Mouse (Mus musculus) hindbrain, embryonic 11.5 days (tissue): Measurements from ENCODE around the gene Chmp2a. TPM values are rescaled to one million over a fixed set of nuclear protein-coding genes. Genes with fewer than 3 reads are reported as not detected.

ENCODE experiments used
- ATAC-seq: fragments of 200-750 bp; cut with Nextera tagmentation; 2 replicates; pipeline ENCODE4 v1.8.0; 2017; ENCODE audit warnings: mild to moderate bottlenecking, moderate TSS enrichment, moderate library complexity; ENCODE audit not compliant: low FRiP score
- DNase-seq: peaks from one replicate; pipeline ENCODE4 v3.0.0-alpha.2; 2015; ENCODE audit warnings: low spot score
- H3K27ac ChIP-seq: fragments of 300-500 bp; sonication (generic); 2 replicates; pipeline ENCODE4 v1.5.1; 2014; ENCODE audit warnings: mild to moderate bottlenecking, low read depth, low read length
- H3K27me3 ChIP-seq: fragments of 300-500 bp; sonication (generic); 2 replicates; pipeline ENCODE4 v1.6.1; 2014; ENCODE audit warnings: mild to moderate bottlenecking, low read length, moderate library complexity, mixed read lengths; ENCODE audit not compliant: control insufficient read depth, insufficient read depth
- H3K36me3 ChIP-seq: fragments of 300-500 bp; sonication (generic); 2 replicates; pipeline ENCODE4 v1.6.1; 2014; ENCODE audit warnings: mild to moderate bottlenecking, low read length, moderate library complexity, mixed read lengths; ENCODE audit not compliant: control insufficient read depth, insufficient read depth
- H3K4me1 ChIP-seq: fragments of 300-500 bp; sonication (generic); replicated peaks from 2 replicates; pipeline ENCODE4 v1.6.1; 2014; ENCODE audit warnings: low read length, mixed read lengths; ENCODE audit not compliant: control insufficient read depth, insufficient read depth
- H3K4me2 ChIP-seq: fragments of 300-500 bp; sonication (generic); replicated peaks from 2 replicates; pipeline ENCODE4 v1.6.1; 2014; ENCODE audit warnings: mild to moderate bottlenecking, low read depth, low read length
- H3K4me3 ChIP-seq: fragments of 300-500 bp; sonication (generic); 2 replicates; pipeline ENCODE4 v1.5.1; 2014; ENCODE audit warnings: low read depth, low read length
- H3K9ac ChIP-seq: fragments of 300-500 bp; sonication (generic); 2 replicates; pipeline ENCODE4 v1.6.1; 2014; ENCODE audit warnings: low read depth, low read length
- H3K9me3 ChIP-seq: fragments of 300-500 bp; sonication (generic); 2 replicates; pipeline ENCODE4 v1.6.1; 2016; ENCODE audit warnings: low read length; ENCODE audit not compliant: control insufficient read depth
- WGBS: fragments of 180-500 bp; shearing (Covaris S2); extraction: QIAGEN DNeasy Blood & Tissue Kit; methylation state at CpG from one replicate; pipeline ENCODE4 v1.1.7; 2014; 5-methylcytosine and 5-hydroxymethylcytosine counted together
- polyA plus RNA-seq: library from polyadenylated mRNA; unstranded; fragments of >200 nt; fragmentation: Nextera tagmentation; extraction: Ambion mirVana; gene quantifications from 2 replicates; pipeline ENCODE4 v1.2.1, GENCODE M21; 2014

Chmp2a gene
- polyA plus RNA-seq, 1 experiment from 2014 or later, result 157 TPM

DNA sequence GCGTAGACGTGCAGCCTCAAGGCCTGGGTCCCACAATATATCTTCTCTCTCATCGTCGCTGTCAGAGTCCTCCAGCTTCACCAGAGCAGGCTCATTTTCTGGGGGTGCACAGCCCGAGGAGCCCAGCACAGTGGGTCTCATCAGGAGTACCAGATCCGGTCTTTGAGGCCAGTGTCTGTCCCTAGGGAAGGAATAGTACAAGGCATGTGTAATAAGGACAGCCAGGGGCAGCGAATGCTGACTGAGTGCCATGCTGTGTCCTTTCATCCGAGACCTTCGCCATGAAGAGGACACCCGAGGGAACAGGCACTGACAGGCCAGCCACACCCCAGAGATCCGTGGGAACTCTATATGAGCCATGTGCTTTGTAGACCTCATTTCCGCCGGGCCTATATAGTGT, 18.4 kb upstream of the Chmp2a start:
- 89% methylated on average over 13 of the region's 13 CpGs for WGBS
- no peaks in the 10 kb centered on the region for H3K4me1 ChIP-seq
- no peaks in the 10 kb centered on the region for H3K9me3 ChIP-seq
- no peaks in the 10 kb centered on the region for H3K36me3 ChIP-seq
- H3K4me3 ChIP-seq, result no peak overlapping the region
- no peak overlapping the region for H3K27ac ChIP-seq
- H3K27me3 ChIP-seq, result no peaks in the 10 kb centered on the region
- no peak overlapping the region for H3K4me2 ChIP-seq
- ATAC-seq (no peak), DNase-seq (no peak)
- no peak overlapping the region for H3K9ac ChIP-seq

DNA sequence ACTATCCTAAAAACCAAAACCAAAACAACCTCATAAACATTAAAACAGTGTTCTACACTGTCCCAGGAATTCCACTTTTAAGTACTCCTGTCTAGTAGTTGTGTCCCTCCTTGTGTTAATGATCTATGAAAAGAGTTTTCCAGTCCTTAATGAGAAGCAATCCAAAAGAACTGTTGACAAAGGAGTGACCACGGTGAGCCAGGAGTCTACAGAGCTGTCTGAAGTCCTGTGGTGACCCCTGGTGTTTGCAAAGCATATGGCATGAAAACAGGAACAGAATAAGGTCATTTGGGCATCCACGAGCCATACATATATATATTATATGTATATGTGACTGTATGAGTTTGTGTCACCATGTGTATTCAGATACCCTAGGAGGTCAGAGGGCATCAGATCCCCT, 11.5 kb upstream of the Chmp2a start:
- peak; percentile 76 for DNase-seq
- H3K4me3 ChIP-seq, result no peak overlapping the region

DNA sequence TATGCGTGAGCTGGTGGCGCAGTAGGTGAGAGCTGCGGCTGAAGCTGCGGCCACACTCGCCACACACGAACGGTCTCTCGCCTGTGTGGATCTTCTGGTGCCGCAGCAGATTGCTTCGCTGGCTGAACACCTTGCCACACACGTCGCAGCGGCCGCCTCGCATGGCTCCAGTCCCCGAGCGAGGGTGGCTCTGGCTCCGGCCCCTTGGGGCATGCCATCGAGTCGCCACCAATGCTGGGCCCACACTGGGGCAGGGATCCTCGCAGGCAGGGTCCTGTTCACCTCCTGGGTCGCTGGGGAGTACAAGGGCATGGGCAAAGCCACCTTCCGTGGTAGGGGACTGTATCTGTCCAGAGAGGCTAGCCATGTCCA, 9.6 kb upstream of the Chmp2a start:
- DNase-seq, result no peak
- Histone ChIP-seq H3K9me3 (no peaks in the 10 kb centered on the region), H3K27me3 (peaks cover 35% of the 10 kb centered on the region), H3K36me3 (no peaks in the 10 kb centered on the region), H3K4me2 (peak overlapping the region; percentile 92), H3K4me3 (peak overlapping the region; percentile 40), H3K9ac (peak overlapping the region; percentile 66), H3K27ac (no peak overlapping the region), H3K4me1 (peaks cover 8% of the 10 kb centered on the region; the same call in 1 of the 2 replicates)
- peak; percentile 15; the same call in 1 of the 2 replicates for ATAC-seq
- 4% methylated on average over 23 of the region's 23 CpGs for WGBS

More for the DNA sequence above, 11.5 kb upstream of the Chmp2a start:
- Histone ChIP-seq H3K27me3 (peaks cover 35% of the 10 kb centered on the region), H3K9me3 (no peaks in the 10 kb centered on the region), H3K4me2 (no peak overlapping the region), H3K4me1 (peaks cover 8% of the 10 kb centered on the region; the same call in 1 of the 2 replicates), H3K27ac (no peak overlapping the region), H3K36me3 (no peaks in the 10 kb centered on the region), H3K9ac (no peak overlapping the region)
- WGBS, result 13% methylated on average over 2 of the region's 2 CpGs
- peak; percentile 64 for ATAC-seq

DNA sequence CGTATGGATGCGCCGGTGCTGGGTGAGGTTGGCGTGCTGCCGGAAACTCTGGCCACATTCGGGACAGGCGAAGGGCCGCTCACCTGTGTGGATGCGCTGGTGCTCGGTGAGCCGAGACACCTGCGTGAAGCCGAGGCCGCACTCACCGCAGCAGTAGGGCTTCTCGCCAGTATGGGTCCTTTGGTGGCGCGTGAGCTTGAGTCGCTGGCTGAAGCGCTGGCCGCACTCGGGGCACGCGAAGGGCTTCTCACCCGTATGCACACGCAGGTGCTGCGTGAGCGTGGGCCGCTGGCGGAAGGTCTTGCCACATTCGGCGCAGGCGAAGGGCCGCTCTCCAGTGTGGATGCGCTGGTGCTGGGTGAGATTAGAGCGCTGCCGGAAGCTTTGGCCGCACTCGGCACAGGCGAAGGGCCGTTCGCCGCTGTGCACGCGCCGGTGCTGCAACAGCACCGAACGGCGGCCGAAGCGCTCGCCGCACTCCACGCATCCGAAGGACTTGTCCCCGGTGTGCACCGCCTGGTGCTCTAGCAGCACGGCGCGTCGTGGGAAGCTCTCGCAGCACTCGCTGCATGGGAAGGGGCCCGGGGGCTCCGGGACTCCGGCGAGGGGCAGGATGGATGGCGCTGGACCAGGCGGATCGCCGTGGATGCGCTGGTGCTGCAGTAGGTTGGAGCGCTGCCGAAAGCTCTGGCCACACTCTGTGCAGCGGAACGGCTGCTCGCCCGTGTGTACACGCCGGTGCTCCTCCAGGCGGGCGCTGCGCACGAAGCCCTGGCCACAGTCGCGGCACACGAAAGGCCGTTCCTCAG, 9.0 kb upstream of the Chmp2a start:
- Histone ChIP-seq H3K9me3 (no peaks in the 10 kb centered on the region), H3K4me3 (peak overlapping the region; percentile 40), H3K9ac (peak overlapping the region; percentile 66), H3K4me1 (peaks cover 10% of the 10 kb centered on the region; the same call in 1 of the 2 replicates), H3K27me3 (peaks cover 35% of the 10 kb centered on the region), H3K36me3 (no peaks in the 10 kb centered on the region), H3K27ac (no peak overlapping the region), H3K4me2 (peak overlapping the region; percentile 92)
- ATAC-seq (peak; percentile 44), DNase-seq (peak; percentile 62)
- 6% methylated on average over 85 of the region's 88 CpGs for WGBS

DNA sequence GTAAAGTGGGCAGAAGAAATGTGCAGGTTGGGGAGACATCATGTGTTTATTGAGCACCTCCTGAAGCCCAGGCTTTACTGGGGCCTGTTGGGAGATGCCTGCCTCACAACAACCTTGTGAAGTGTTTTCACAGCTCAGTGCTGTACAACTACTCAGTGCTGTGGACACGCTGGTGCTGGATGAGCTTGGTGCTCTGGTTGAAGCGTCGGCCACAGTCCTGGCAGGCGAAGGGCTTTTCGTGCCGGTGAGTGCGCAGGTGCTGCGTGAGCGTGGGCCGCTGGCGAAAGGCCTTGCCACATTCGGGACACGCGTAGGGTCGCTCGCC, 8.5 kb upstream of the Chmp2a start:
- H3K36me3 ChIP-seq, result no peaks in the 10 kb centered on the region
- no peak overlapping the region for H3K27ac ChIP-seq
- H3K9me3 ChIP-seq, result no peaks in the 10 kb centered on the region
- peaks cover 10% of the 10 kb centered on the region; the same call in 1 of the 2 replicates for H3K4me1 ChIP-seq
- peaks cover 35% of the 10 kb centered on the region for H3K27me3 ChIP-seq
- DNase-seq (no peak), ATAC-seq (no peak)
- peak overlapping the region; percentile 92; the same call in 1 of the 2 replicates for H3K4me2 ChIP-seq
- WGBS, result 38% methylated on average over 16 of the region's 16 CpGs
- peak overlapping the region; percentile 40 for H3K4me3 ChIP-seq
- no peak overlapping the region for H3K9ac ChIP-seq

DNA sequence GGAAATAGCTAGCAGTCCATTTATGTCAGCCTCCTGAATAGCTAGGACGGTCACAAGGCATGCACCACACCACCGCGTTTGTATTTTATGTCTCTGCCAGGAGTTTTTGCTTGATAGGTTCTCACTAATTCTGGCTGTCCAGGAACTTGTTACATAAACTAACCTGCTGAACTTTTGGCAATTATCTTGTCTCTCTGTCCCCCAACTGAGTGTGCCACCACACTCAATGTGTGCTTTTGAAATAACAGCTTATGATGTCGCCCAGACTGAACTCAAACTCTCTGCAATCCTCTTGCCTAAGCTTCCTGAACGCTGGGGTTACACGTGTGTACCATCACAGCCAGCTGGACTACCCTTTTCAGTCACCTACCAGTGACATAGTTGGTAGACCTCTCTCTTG, 7.9 kb upstream of the Chmp2a start:
- H3K4me3 ChIP-seq, result no peak overlapping the region
- H3K9ac ChIP-seq, result no peak overlapping the region
- H3K36me3 ChIP-seq, result no peaks in the 10 kb centered on the region
- no peak overlapping the region for H3K4me2 ChIP-seq
- no peak for ATAC-seq
- H3K9me3 ChIP-seq, result no peaks in the 10 kb centered on the region
- peaks cover 10% of the 10 kb centered on the region; the same call in 1 of the 2 replicates for H3K4me1 ChIP-seq
- peaks cover 35% of the 10 kb centered on the region for H3K27me3 ChIP-seq
- no peak overlapping the region for H3K27ac ChIP-seq
- no peak for DNase-seq
- 78% methylated on average over 6 of the region's 6 CpGs for WGBS

DNA sequence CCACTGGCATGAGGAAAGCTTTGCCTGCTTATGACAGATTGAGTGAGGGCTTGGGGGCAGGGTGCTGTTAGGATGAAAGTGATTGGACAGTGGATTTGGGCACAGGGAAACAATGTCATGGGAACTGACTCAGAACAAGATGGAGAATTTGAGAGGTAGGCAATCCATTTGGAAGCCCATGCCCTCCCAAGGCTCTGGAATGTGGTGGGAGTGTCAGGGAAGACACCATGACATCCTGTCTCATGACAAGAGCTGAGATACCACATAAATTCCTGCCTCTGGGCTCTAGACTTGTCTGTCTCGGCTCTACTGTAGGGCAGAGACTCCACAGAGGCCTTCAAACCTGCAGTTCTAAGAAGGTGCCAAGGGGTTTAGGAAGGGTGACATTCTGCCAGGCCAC, 6.6 kb upstream of the Chmp2a start:
- Histone ChIP-seq H3K36me3 (no peaks in the 10 kb centered on the region), H3K4me3 (no peak overlapping the region), H3K4me1 (peaks cover 14% of the 10 kb centered on the region), H3K9ac (no peak overlapping the region), H3K9me3 (no peaks in the 10 kb centered on the region), H3K27ac (no peak overlapping the region), H3K4me2 (no peak overlapping the region), H3K27me3 (peaks cover 35% of the 10 kb centered on the region)
- WGBS, result 60% methylated on average over 1 of the region's 1 CpGs
- DNase-seq, result no peak
- ATAC-seq, result no peak

DNA sequence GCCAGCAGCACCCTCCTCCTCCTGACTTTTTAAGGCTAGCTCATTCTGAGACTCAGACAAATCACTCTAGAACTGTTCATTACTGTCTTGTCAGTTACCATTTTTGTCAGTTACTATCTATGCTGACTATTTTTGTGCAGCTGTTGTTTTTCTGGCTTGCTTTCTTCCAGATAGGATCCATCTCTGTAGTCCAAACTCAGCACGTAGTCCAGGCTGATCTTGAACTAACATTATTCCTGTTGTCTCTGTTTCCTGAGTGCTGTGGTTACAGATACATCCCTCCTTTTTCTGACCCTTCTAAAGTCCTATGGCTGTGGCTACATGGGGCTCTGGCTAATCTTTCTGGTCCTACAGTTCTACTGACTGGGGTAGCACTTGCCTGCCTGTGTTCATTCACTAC, 4.6 kb upstream of the Chmp2a start:
- no peak for DNase-seq
- Histone ChIP-seq H3K4me1 (peaks cover 11% of the 10 kb centered on the region), H3K4me3 (peak overlapping the region; percentile 68; the same call in 1 of the 2 replicates), H3K9ac (peak overlapping the region; percentile 87; the same call in 1 of the 2 replicates), H3K4me2 (no peak overlapping the region; the same call in 1 of the 2 replicates), H3K36me3 (0 out of 2 replicates have a peak, but pooled peaks cover 2% of the 10 kb centered on the region), H3K9me3 (no peaks in the 10 kb centered on the region), H3K27ac (no peak overlapping the region), H3K27me3 (peaks cover 25% of the 10 kb centered on the region)
- WGBS, result 83% methylated on average over 1 of the region's 1 CpGs
- no peak for ATAC-seq
